Mouse (Mus musculus) heart, embryonic 11.5 days (tissue): Measurements from ENCODE around the gene Mdc1. TPM values are rescaled to one million over a fixed set of nuclear protein-coding genes. Genes with fewer than 3 reads are reported as not detected.
A peak's percentile ranks its signal among the peaks of the same experiment; 100 is the strongest.

Experiments used
- ATAC-seq: fragments of 200-750 bp; cut with Nextera tagmentation; replicated peaks from 2 replicates; pipeline ENCODE4 v1.8.0; 2017; ENCODE audit warnings: moderate library complexity; ENCODE audit not compliant: insufficient number of reproducible peaks, low FRiP score, low TSS enrichment
- H3K27ac ChIP-seq: fragments of 300-500 bp; sonication (generic); 2 replicates; pipeline ENCODE4 v1.5.1; 2014; ENCODE audit warnings: mild to moderate bottlenecking, low read depth, low read length
- H3K27me3 ChIP-seq: fragments of 300-500 bp; sonication (generic); 2 replicates; pipeline ENCODE4 v1.6.1; 2014; ENCODE audit warnings: mild to moderate bottlenecking, low read length, mixed read lengths; ENCODE audit not compliant: control insufficient read depth, insufficient read depth
- H3K36me3 ChIP-seq: fragments of 300-500 bp; sonication (generic); 2 replicates; pipeline ENCODE4 v1.6.1; 2014; ENCODE audit warnings: mild to moderate bottlenecking, low read length, moderate library complexity, mixed read lengths; ENCODE audit not compliant: control insufficient read depth, insufficient read depth
- H3K4me1 ChIP-seq: fragments of 300-500 bp; sonication (generic); 2 replicates; pipeline ENCODE4 v1.6.1; 2014; ENCODE audit warnings: low read length; ENCODE audit not compliant: control insufficient read depth, insufficient read depth
- H3K4me2 ChIP-seq: fragments of 300-500 bp; sonication (generic); 2 replicates; pipeline ENCODE4 v1.6.1; 2014; ENCODE audit warnings: mild to moderate bottlenecking, moderate library complexity
- H3K4me3 ChIP-seq: fragments of 300-500 bp; sonication (generic); 2 replicates; pipeline ENCODE4 v1.5.1; 2014; ENCODE audit warnings: low read depth, low read length
- H3K9ac ChIP-seq: fragments of 300-500 bp; sonication (generic); 2 replicates; pipeline ENCODE4 v1.6.1; 2014; ENCODE audit warnings: mild to moderate bottlenecking, low read depth, low read length, moderate library complexity
- H3K9me3 ChIP-seq: fragments of 300-500 bp; sonication (generic); replicated peaks from 2 replicates; pipeline ENCODE4 v1.6.1; 2016; ENCODE audit warnings: low read length; ENCODE audit not compliant: control insufficient read depth
- WGBS: fragments of 180-500 bp; shearing (Covaris S2); extraction: QIAGEN DNeasy Blood & Tissue Kit; methylation state at CpG from one replicate; pipeline ENCODE4 v1.1.7; 2014; ENCODE audit not compliant: insufficient replicate concordance; 5-methylcytosine and 5-hydroxymethylcytosine counted together
- polyA plus RNA-seq: library from polyadenylated mRNA; unstranded; fragments of >200 nt; fragmentation: Nextera tagmentation; extraction: Ambion mirVana; gene quantifications from 2 replicates; pipeline ENCODE4 v1.2.1, GENCODE M21; 2014

Gene Mdc1
- polyA plus RNA-seq, 1 experiment from 2014 or later: 19.0 TPM

DNA sequence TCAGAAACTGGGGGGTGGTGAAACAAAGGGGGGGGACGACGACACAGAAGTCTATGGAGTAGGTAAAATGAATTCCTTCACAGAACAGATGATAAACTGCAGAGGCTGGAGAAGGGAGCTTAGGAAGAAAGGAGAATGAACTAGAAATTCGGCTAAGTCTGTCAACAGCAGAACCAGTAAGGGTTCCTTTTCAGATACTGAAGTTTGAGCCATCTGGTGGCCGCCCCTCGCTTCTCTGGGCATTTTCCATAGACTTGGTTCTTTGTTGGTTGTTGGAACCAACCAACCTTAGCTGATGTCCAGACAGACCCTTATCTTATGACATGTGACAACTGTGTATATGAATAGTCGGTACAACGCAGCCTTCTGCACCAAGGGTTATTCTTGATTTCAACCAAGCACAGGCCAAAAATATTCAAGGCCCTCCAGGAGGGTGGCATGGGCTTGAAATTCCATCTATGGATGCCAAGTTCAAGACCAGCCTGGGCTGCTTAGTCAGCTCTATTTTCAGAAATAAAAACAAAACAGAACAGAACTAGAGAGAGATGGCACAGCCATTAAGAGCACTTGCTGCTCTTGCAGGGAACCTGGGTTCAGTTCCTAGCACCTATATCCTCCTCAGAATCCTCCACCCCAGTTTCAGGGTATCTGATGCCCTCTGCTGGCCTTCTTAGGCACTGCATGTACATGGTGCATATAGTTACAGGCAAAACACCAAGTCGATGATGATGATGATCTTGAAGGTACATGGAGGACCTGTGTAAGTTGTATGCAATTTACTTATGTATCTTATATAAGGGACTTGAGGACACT lies 29.8 kb downstream of the Mdc1 start:
- peak overlapping the region; percentile 83 for H3K27ac ChIP-seq
- H3K9ac ChIP-seq: peak overlapping the region; percentile 90; the same call in 1 of the 2 replicates
- no peaks in the 10 kb centered on the region for H3K27me3 ChIP-seq
- no peak for ATAC-seq
- peak overlapping the region; percentile 98 for H3K4me2 ChIP-seq
- H3K4me3 ChIP-seq: peak overlapping the region; percentile 49
- peaks cover 35% of the 10 kb centered on the region for H3K4me1 ChIP-seq
- peaks cover 20% of the 10 kb centered on the region for H3K36me3 ChIP-seq
- WGBS: 67% methylated on average over 8 of the region's 8 CpGs
- no peaks in the 10 kb centered on the region; the same call in 1 of the 2 replicates for H3K9me3 ChIP-seq

DNA sequence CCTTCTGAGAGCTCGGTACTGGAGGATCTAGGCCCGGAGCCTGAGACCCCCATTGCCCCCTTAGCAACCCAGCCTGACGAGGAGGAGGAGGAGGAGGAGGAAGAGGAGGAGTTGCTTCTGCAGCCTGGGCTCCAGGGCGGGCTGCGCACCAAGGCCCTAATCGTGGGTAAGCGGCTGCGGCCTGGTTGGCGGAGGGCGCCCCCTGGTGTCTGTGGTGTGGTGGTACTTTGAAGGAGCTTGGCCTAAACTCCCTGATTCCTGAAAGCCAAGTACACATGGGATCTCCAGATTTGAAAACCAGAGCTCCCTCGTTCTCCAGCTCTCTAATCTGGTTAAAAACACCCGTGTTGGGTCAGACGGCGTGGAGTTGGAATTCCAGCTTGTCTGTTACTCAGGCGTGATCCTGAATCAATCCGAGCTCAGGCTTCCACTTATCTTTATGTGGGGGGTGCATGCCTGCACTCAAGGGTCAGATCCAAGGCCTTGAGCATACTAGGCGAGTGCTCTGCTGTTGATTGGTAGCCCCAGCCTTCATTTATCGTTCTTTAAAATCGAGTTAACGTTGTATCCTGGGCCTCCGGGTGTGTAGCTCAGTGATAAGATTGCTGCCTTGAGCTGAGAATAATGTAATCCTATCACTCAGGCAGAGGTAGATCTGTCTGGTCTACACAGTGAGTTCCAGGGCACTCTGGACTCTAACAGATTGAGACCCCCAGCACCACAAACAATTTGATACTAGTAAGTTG lies 32.6 kb downstream of the Mdc1 start:
- 25% methylated on average over 21 of the region's 21 CpGs for WGBS
- Histone ChIP-seq H3K4me1 (peaks cover 24% of the 10 kb centered on the region), H3K27ac (no peak overlapping the region), H3K4me2 (peak overlapping the region; percentile 40), H3K4me3 (peak overlapping the region; percentile 16; the same call in 1 of the 2 replicates), H3K36me3 (peaks cover 23% of the 10 kb centered on the region), H3K9ac (peak overlapping the region; percentile 46; the same call in 1 of the 2 replicates), H3K9me3 (no peaks in the 10 kb centered on the region; the same call in 1 of the 2 replicates), H3K27me3 (no peaks in the 10 kb centered on the region)
- ATAC-seq: peak; percentile 25; the same call in 1 of the 2 replicates

DNA sequence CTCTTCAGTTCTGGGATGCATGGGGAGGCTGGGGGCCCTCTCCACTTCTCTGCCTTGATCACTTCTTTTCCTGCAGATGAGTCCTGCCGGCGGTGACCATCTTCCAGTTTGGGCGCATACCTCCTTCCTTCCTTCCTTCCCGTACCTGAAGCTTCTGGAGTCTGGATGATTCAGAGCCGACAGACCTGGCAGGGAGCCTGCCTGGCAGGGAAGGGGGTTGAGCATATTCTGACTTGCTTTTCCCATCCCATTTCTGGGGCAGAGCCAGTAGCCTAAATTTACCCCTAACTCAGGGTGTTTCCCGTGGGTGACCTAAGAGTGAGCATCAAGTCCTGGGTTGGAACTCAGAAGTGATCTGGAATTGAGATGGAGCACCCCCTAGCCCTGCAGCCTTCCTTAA lies 33.4 kb downstream of the Mdc1 start:
- H3K27ac ChIP-seq: no peak overlapping the region
- H3K9ac ChIP-seq: no peak overlapping the region
- 82% methylated on average over 6 of the region's 6 CpGs for WGBS
- no peak overlapping the region for H3K4me2 ChIP-seq
- H3K36me3 ChIP-seq: peaks cover 23% of the 10 kb centered on the region
- no peaks in the 10 kb centered on the region; the same call in 1 of the 2 replicates for H3K9me3 ChIP-seq
- peaks cover 20% of the 10 kb centered on the region; the same call in 1 of the 2 replicates for H3K4me1 ChIP-seq
- no peaks in the 10 kb centered on the region for H3K27me3 ChIP-seq
- ATAC-seq: no peak
- no peak overlapping the region for H3K4me3 ChIP-seq

DNA sequence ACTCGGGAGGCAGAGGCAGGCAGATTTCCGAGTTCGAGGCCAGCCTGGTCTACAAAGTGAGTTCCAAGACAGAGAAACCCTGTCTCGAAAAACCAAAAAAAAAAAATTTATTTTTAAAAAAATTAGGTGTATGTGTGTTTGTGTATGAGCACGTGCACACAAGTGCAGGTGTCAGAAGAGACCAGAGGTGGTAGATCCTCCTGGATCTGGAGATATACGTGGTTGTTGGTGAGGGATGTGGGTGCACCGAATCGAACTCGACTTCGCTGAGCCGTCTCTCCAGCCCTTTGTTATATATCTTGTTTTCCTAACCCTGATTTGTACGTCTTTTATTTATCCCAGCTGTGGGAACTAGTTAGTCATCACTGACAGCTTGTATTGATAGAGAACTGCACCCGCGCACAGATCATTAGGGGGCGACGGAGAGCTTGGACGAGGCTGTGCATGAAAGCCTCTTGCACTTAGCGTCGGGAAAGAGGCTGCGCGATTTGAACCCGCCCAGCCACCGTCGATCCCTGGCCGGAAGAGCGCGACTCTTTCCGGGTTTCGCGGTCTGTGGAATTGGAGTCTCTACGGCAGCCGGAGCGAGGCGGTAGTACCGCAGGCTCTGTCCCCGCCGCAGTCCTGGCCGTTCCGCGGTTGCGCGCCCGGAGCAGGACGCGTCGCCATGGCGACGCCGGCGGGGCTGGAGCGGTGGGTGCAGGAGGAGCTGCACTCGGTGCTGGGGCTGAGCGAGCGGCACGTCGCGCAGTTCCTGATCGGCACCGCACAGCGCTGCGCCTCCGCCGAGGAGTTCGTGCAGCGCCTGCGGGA lies 38.1 kb downstream of the Mdc1 start, which contains the start of gene Dhx16:
TSS of gene Dhx16 (plus strand) at position 575 of the 813 bp plus-strand sequence.
- H3K4me1 ChIP-seq: peaks cover 5% of the 10 kb centered on the region; the same call in 1 of the 2 replicates
- H3K36me3 ChIP-seq: peaks cover 31% of the 10 kb centered on the region
- peak within 1 kb of the TSS; percentile 54; the same call in 1 of the 2 replicates for H3K27ac ChIP-seq
- peak within 1 kb of the TSS; percentile 90 for H3K4me3 ChIP-seq
- peak; percentile 89 for ATAC-seq
- peak within 1 kb of the TSS; percentile 77 for H3K9ac ChIP-seq
- H3K9me3 ChIP-seq: no peaks in the 10 kb centered on the region
- no peaks in the 10 kb centered on the region for H3K27me3 ChIP-seq
- peak within 1 kb of the TSS; percentile 67 for H3K4me2 ChIP-seq
- whole genome bisulfite sequencing: 6% methylated on average over 66 of the region's 66 CpGs

DNA sequence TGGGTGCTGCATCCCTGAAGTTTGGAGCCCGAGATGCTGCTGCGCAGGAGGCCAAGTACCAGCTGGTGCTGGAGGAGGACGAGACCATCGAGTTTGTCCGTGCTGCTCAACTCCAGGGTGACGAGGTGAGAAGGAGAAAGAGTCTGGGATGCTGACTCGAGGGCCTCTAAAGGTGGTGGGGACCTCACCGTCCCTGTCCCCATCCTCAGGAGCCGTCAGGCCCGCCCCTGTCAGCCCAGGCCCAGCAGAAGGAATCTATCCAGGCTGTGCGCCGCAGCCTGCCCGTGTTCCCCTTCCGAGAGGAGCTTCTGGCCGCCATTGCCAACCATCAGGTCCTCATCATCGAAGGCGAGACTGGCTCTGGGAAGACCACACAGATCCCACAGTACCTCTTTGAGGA lies 41.6 kb downstream of the Mdc1 start:
- Histone ChIP-seq H3K9ac (no peak overlapping the region), H3K4me2 (no peak overlapping the region), H3K4me3 (no peak overlapping the region), H3K27me3 (no peaks in the 10 kb centered on the region), H3K27ac (no peak overlapping the region), H3K36me3 (peaks cover 32% of the 10 kb centered on the region), H3K4me1 (peaks cover 5% of the 10 kb centered on the region; the same call in 1 of the 2 replicates), H3K9me3 (no peaks in the 10 kb centered on the region)
- WGBS: 92% methylated on average over 17 of the region's 17 CpGs
- ATAC-seq: no peak

DNA sequence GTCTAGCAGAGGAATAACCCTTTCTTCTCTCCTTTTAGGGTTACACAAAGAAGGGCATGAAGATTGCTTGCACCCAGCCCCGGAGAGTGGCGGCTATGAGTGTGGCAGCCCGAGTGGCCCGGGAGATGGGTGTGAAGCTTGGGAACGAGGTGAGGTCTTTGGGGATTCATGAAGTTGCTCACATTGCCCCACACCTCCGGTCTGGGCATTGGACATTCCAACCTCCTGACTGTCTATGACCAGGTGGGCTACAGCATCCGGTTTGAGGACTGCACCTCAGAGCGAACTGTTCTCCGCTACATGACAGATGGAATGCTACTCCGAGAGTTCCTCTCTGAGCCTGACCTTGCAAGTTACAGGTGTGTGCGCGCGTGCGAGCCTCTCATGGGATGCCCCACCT lies 42.5 kb downstream of the Mdc1 start:
- peaks cover 5% of the 10 kb centered on the region; the same call in 1 of the 2 replicates for H3K4me1 ChIP-seq
- WGBS: 94% methylated on average over 14 of the region's 14 CpGs
- no peak for ATAC-seq
- H3K27ac ChIP-seq: no peak overlapping the region
- no peaks in the 10 kb centered on the region for H3K27me3 ChIP-seq
- no peak overlapping the region for H3K9ac ChIP-seq
- H3K9me3 ChIP-seq: no peaks in the 10 kb centered on the region
- no peak overlapping the region for H3K4me3 ChIP-seq
- no peak overlapping the region for H3K4me2 ChIP-seq
- H3K36me3 ChIP-seq: peaks cover 38% of the 10 kb centered on the region

DNA sequence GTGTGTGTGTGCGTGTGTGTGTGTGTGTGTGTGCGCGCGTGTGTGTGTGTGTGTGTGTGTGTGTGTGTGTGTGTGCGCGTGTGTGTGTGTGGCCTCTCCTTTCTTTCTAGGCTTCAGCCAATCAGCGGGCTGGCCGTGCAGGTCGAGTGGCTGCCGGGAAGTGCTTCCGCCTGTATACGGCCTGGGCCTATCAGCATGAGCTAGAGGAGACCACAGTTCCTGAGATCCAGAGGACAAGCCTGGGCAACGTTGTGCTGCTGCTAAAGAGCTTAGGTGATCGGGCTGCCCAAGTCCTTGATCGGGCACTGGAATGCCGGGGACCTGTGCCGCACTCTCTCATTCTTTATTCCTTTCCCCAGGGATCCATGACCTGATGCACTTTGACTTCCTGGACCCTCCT lies 46.4 kb downstream of the Mdc1 start:
- Histone ChIP-seq H3K4me2 (no peak overlapping the region), H3K9ac (no peak overlapping the region), H3K4me1 (no peaks in the 10 kb centered on the region), H3K27me3 (no peaks in the 10 kb centered on the region), H3K36me3 (peaks cover 50% of the 10 kb centered on the region), H3K4me3 (no peak overlapping the region), H3K27ac (no peak overlapping the region), H3K9me3 (no peaks in the 10 kb centered on the region)
- WGBS: 80% methylated on average over 15 of the region's 17 CpGs
- ATAC-seq: no peak
